Mouse (Mus musculus): ENCODE results near the gene Rraga. TPM values are rescaled to one million over a fixed set of nuclear protein-coding genes. Genes with fewer than 3 reads are reported as not detected.
A peak's percentile ranks its signal among the peaks of the same experiment; 100 is the strongest.

Rraga gene
- polyA plus RNA-seq, 1 experiment from 2014 or later = 67.4 TPM

GRCm38 (mm10) chr4:86561061-86561460 lies 14.4 kb upstream of the Rraga start:
- WGBS = 96% methylated on average over 3 of the region's 3 CpGs
- H3K4me1 ChIP-seq (ENCODE audit: control insufficient read depth in 2 of 2, insufficient read depth in 2 of 2, low read length in 2 of 2) = no peaks in the 10 kb centered on the region
- no peak for ATAC-seq (ENCODE audit: insufficient number of reproducible peaks, insufficient read depth, low FRiP score, low read depth)
- H3K4me3 ChIP-seq (ENCODE audit: control insufficient read depth in 1 of 2, insufficient read depth in 1 of 2, low read depth in 1 of 2, low read length in 2 of 2) = no peak overlapping the region
- H3K4me2 ChIP-seq (ENCODE audit: low read length) = no peak overlapping the region
- no peak overlapping the region for H3K9ac ChIP-seq (ENCODE audit: low read length)
- no peaks in the 10 kb centered on the region for H3K27me3 ChIP-seq (ENCODE audit: control insufficient read depth, insufficient read depth, low read length)
- H3K27ac ChIP-seq (replicated peaks in 1 of 2; ENCODE audit: control insufficient read depth in 1 of 2, insufficient read depth in 1 of 2, low read depth in 2 of 2, low read length in 2 of 2) = no peak overlapping the region
- no peaks in the 10 kb centered on the region for H3K9me3 ChIP-seq (ENCODE audit: control insufficient read depth, low read length)
- no peaks in the 10 kb centered on the region for H3K36me3 ChIP-seq (ENCODE audit: control insufficient read depth, insufficient read depth, low read length)

- Histone ChIP-seq H3K36me3 (ENCODE audit: control insufficient read depth, insufficient read depth, low read length) (peaks cover 14% of the 10 kb centered on the region), H3K9ac (ENCODE audit: low read length) (peak overlapping the region; percentile 95), H3K27me3 (ENCODE audit: control insufficient read depth, insufficient read depth, low read length) (no peaks in the 10 kb centered on the region), H3K4me2 (ENCODE audit: low read length) (peak overlapping the region; percentile 55), H3K9me3 (ENCODE audit: control insufficient read depth, low read length) (no peaks in the 10 kb centered on the region), H3K4me3 (ENCODE audit: control insufficient read depth in 1 of 2, insufficient read depth in 1 of 2, low read depth in 1 of 2, low read length in 2 of 2) (peak overlapping the region; percentile 80 to 87; a peak in 3 of 4 replicates), H3K4me1 (ENCODE audit: control insufficient read depth in 2 of 2, insufficient read depth in 2 of 2, low read length in 2 of 2) (peaks cover 2 to 23% of the 10 kb centered on the region in 2 experiments; a peak in 2 of 4 replicates), H3K27ac (replicated peaks in 1 of 2; ENCODE audit: control insufficient read depth in 1 of 2, insufficient read depth in 1 of 2, low read depth in 2 of 2, low read length in 2 of 2) (peak overlapping the region; percentile 94 to 95)
- ATAC-seq (ENCODE audit: insufficient number of reproducible peaks, insufficient read depth, low FRiP score, low read depth) = no peak
- 14% methylated on average over 6 of the region's 6 CpGs for WGBS
Observed at GRCm38 (mm10) chr4:86574939-86575282, 557 bp upstream of the Rraga start.

- WGBS = under 1% methylated on average over 20 of the region's 20 CpGs
- Histone ChIP-seq H3K4me3 (ENCODE audit: control insufficient read depth in 1 of 2, insufficient read depth in 1 of 2, low read depth in 1 of 2, low read length in 2 of 2) (peak overlapping the region; percentile 80 to 87), H3K27me3 (ENCODE audit: control insufficient read depth, insufficient read depth, low read length) (no peaks in the 10 kb centered on the region), H3K4me2 (ENCODE audit: low read length) (peak overlapping the region; percentile 94), H3K9me3 (ENCODE audit: control insufficient read depth, low read length) (no peaks in the 10 kb centered on the region), H3K36me3 (ENCODE audit: control insufficient read depth, insufficient read depth, low read length) (peaks cover 26% of the 10 kb centered on the region), H3K9ac (ENCODE audit: low read length) (peak overlapping the region; percentile 95), H3K4me1 (ENCODE audit: control insufficient read depth in 2 of 2, insufficient read depth in 2 of 2, low read length in 2 of 2) (peaks cover 2 to 23% of the 10 kb centered on the region in 2 experiments; a peak in 2 of 4 replicates), H3K27ac (replicated peaks in 1 of 2; ENCODE audit: control insufficient read depth in 1 of 2, insufficient read depth in 1 of 2, low read depth in 2 of 2, low read length in 2 of 2) (peak overlapping the region; percentile 93 to 95)
- ATAC-seq (ENCODE audit: insufficient number of reproducible peaks, insufficient read depth, low FRiP score, low read depth) = no peak
Observed at GRCm38 (mm10) chr4:86576120-86576541, 663 bp downstream of the Rraga start.

- peak overlapping the region; percentile 94 for H3K4me2 ChIP-seq (ENCODE audit: low read length)
- H3K9me3 ChIP-seq (ENCODE audit: control insufficient read depth, low read length) = no peaks in the 10 kb centered on the region
- H3K36me3 ChIP-seq (ENCODE audit: control insufficient read depth, insufficient read depth, low read length) = peaks cover 28% of the 10 kb centered on the region
- peak overlapping the region; percentile 95 for H3K9ac ChIP-seq (ENCODE audit: low read length)
- H3K27ac ChIP-seq (replicated peaks in 1 of 2; ENCODE audit: control insufficient read depth in 1 of 2, insufficient read depth in 1 of 2, low read depth in 2 of 2, low read length in 2 of 2) = no peak overlapping the region
- peak overlapping the region; percentile 80 to 87 for H3K4me3 ChIP-seq (ENCODE audit: control insufficient read depth in 1 of 2, insufficient read depth in 1 of 2, low read depth in 1 of 2, low read length in 2 of 2)
- peaks cover 2 to 23% of the 10 kb centered on the region in 2 experiments; a peak in 2 of 4 replicates for H3K4me1 ChIP-seq (ENCODE audit: control insufficient read depth in 2 of 2, insufficient read depth in 2 of 2, low read length in 2 of 2)
- no peaks in the 10 kb centered on the region for H3K27me3 ChIP-seq (ENCODE audit: control insufficient read depth, insufficient read depth, low read length)
- 8% methylated on average over 11 of the region's 11 CpGs for WGBS
- no peak for ATAC-seq (ENCODE audit: insufficient number of reproducible peaks, insufficient read depth, low FRiP score, low read depth)
Observed at GRCm38 (mm10) chr4:86576630-86577225, 1.3 kb downstream of the Rraga start.

GRCm38 (mm10) chr4:86580056-86580455 lies 4.6 kb downstream of the Rraga start:
- Histone ChIP-seq H3K4me3 (ENCODE audit: control insufficient read depth in 1 of 2, insufficient read depth in 1 of 2, low read depth in 1 of 2, low read length in 2 of 2) (no peak overlapping the region), H3K36me3 (ENCODE audit: control insufficient read depth, insufficient read depth, low read length) (peaks cover 57% of the 10 kb centered on the region), H3K4me2 (ENCODE audit: low read length) (no peak overlapping the region), H3K27me3 (ENCODE audit: control insufficient read depth, insufficient read depth, low read length) (no peaks in the 10 kb centered on the region), H3K4me1 (ENCODE audit: control insufficient read depth in 2 of 2, insufficient read depth in 2 of 2, low read length in 2 of 2) (peaks cover 2 to 20% of the 10 kb centered on the region in 2 experiments; a peak in 2 of 4 replicates), H3K9me3 (ENCODE audit: control insufficient read depth, low read length) (no peaks in the 10 kb centered on the region), H3K27ac (replicated peaks in 1 of 2; ENCODE audit: control insufficient read depth in 1 of 2, insufficient read depth in 1 of 2, low read depth in 2 of 2, low read length in 2 of 2) (no peak overlapping the region), H3K9ac (ENCODE audit: low read length) (no peak overlapping the region)
- 70% methylated on average over 4 of the region's 4 CpGs for WGBS
- no peak for ATAC-seq (ENCODE audit: insufficient number of reproducible peaks, insufficient read depth, low FRiP score, low read depth)

- Histone ChIP-seq H3K9ac (ENCODE audit: low read length) (no peak overlapping the region), H3K4me3 (ENCODE audit: control insufficient read depth in 1 of 2, insufficient read depth in 1 of 2, low read depth in 1 of 2, low read length in 2 of 2) (no peak overlapping the region), H3K4me2 (ENCODE audit: low read length) (no peak overlapping the region), H3K27me3 (ENCODE audit: control insufficient read depth, insufficient read depth, low read length) (no peaks in the 10 kb centered on the region), H3K9me3 (ENCODE audit: control insufficient read depth, low read length) (no peaks in the 10 kb centered on the region), H3K27ac (replicated peaks in 1 of 2; ENCODE audit: control insufficient read depth in 1 of 2, insufficient read depth in 1 of 2, low read depth in 2 of 2, low read length in 2 of 2) (no peak overlapping the region), H3K4me1 (ENCODE audit: control insufficient read depth in 2 of 2, insufficient read depth in 2 of 2, low read length in 2 of 2) (peaks cover 2 to 19% of the 10 kb centered on the region in 2 experiments; a peak in 2 of 4 replicates), H3K36me3 (ENCODE audit: control insufficient read depth, insufficient read depth, low read length) (peaks cover 62% of the 10 kb centered on the region)
- WGBS = 79% methylated on average over 3 of the region's 3 CpGs
- ATAC-seq (ENCODE audit: insufficient number of reproducible peaks, insufficient read depth, low FRiP score, low read depth) = no peak
Observed at GRCm38 (mm10) chr4:86580591-86580990, 5.1 kb downstream of the Rraga start.

GRCm38 (mm10) chr4:86588236-86588635 lies 12.8 kb downstream of the Rraga start:
- Histone ChIP-seq H3K9ac (ENCODE audit: low read length) (no peak overlapping the region), H3K36me3 (ENCODE audit: control insufficient read depth, insufficient read depth, low read length) (peaks cover 88% of the 10 kb centered on the region), H3K27me3 (ENCODE audit: control insufficient read depth, insufficient read depth, low read length) (no peaks in the 10 kb centered on the region), H3K4me2 (ENCODE audit: low read length) (no peak overlapping the region), H3K9me3 (ENCODE audit: control insufficient read depth, low read length) (no peaks in the 10 kb centered on the region), H3K4me1 (ENCODE audit: control insufficient read depth in 2 of 2, insufficient read depth in 2 of 2, low read length in 2 of 2) (no peaks in the 10 kb centered on the region), H3K27ac (replicated peaks in 1 of 2; ENCODE audit: control insufficient read depth in 1 of 2, insufficient read depth in 1 of 2, low read depth in 2 of 2, low read length in 2 of 2) (no peak overlapping the region), H3K4me3 (ENCODE audit: control insufficient read depth in 1 of 2, insufficient read depth in 1 of 2, low read depth in 1 of 2, low read length in 2 of 2) (no peak overlapping the region)
- ATAC-seq (ENCODE audit: insufficient number of reproducible peaks, insufficient read depth, low FRiP score, low read depth) = no peak
- 89% methylated on average over 3 of the region's 3 CpGs for WGBS

- H3K9ac ChIP-seq (ENCODE audit: low read length) = no peak overlapping the region
- no peak overlapping the region for H3K27ac ChIP-seq (replicated peaks in 1 of 2; ENCODE audit: control insufficient read depth in 1 of 2, insufficient read depth in 1 of 2, low read depth in 2 of 2, low read length in 2 of 2)
- H3K36me3 ChIP-seq (ENCODE audit: control insufficient read depth, insufficient read depth, low read length) = peaks cover 81% of the 10 kb centered on the region
- no peaks in the 10 kb centered on the region for H3K4me1 ChIP-seq (ENCODE audit: control insufficient read depth in 2 of 2, insufficient read depth in 2 of 2, low read length in 2 of 2)
- H3K9me3 ChIP-seq (ENCODE audit: control insufficient read depth, low read length) = no peaks in the 10 kb centered on the region
- H3K4me3 ChIP-seq (ENCODE audit: control insufficient read depth in 1 of 2, insufficient read depth in 1 of 2, low read depth in 1 of 2, low read length in 2 of 2) = no peak overlapping the region
- ATAC-seq (ENCODE audit: insufficient number of reproducible peaks, insufficient read depth, low FRiP score, low read depth) = no peak
- H3K4me2 ChIP-seq (ENCODE audit: low read length) = no peak overlapping the region
- H3K27me3 ChIP-seq (ENCODE audit: control insufficient read depth, insufficient read depth, low read length) = no peaks in the 10 kb centered on the region
- WGBS = 97% methylated on average over 2 of the region's 2 CpGs
Observed at GRCm38 (mm10) chr4:86591304-86591703, 15.8 kb downstream of the Rraga start.

Measured in heart, embryonic 14.5 days (tissue).